Mouse (Mus musculus) liver, adult 2 months (tissue): ENCODE data around the gene Dnajc12. TPM values are rescaled to one million over a fixed set of nuclear protein-coding genes. Genes with fewer than 3 reads are reported as not detected.

Experiments used
- DNase-seq: peaks from one replicate; pipeline ENCODE4 v3.0.0-alpha.2; 2011; ENCODE audit warnings: low read depth, low spot score; ENCODE audit errors: extremely low read depth
- H3K27ac ChIP-seq: fragments of 200-500 bp; replicated peaks from 2 replicates; pipeline ENCODE4 v1.5.1; 2012; ENCODE audit warnings: low read depth, mild to moderate bottlenecking, control low read depth, inconsistent platforms, low read length; ENCODE audit not compliant: insufficient read depth
- H3K27me3 ChIP-seq: fragments of 200-500 bp; 2 replicates; pipeline ENCODE4 v1.6.1; 2012; ENCODE audit warnings: mild to moderate bottlenecking, moderate library complexity, low read length, inconsistent platforms; ENCODE audit not compliant: control insufficient read depth, insufficient read depth
- H3K36me3 ChIP-seq: fragments of 200-500 bp; 2 replicates; pipeline ENCODE4 v1.6.1; 2012; ENCODE audit warnings: low read length, inconsistent platforms; ENCODE audit not compliant: control insufficient read depth, insufficient read depth
- H3K4me1 ChIP-seq: fragments of 200-500 bp; 2 replicates; pipeline ENCODE4 v1.6.1; 2011; ENCODE audit warnings: low read length; ENCODE audit not compliant: control insufficient read depth, insufficient read depth
- H3K4me3 ChIP-seq: fragments of 200-500 bp; 2 replicates; pipeline ENCODE4 v1.5.1; 2011; ENCODE audit warnings: low read depth, mild to moderate bottlenecking, control low read depth, low read length, moderate library complexity; ENCODE audit not compliant: insufficient read depth
- H3K79me2 ChIP-seq: fragments of 200-500 bp; 2 replicates; pipeline ENCODE4 v1.6.1; 2012; ENCODE audit warnings: inconsistent platforms, mild to moderate bottlenecking, low read length, moderate library complexity; ENCODE audit not compliant: control insufficient read depth, insufficient read depth
- H3K9ac ChIP-seq: fragments of 200-500 bp; 2 replicates; pipeline ENCODE4 v1.6.1; 2012; ENCODE audit warnings: low read depth, mild to moderate bottlenecking, control low read depth, inconsistent platforms, low read length
- CTCF ChIP-seq: fragments of 200-500 bp; IDR thresholded peaks from 2 replicates; pipeline ENCODE4 v1.5.1; 2011; ENCODE audit warnings: low read depth, low read length, control low read depth
- POLR2A ChIP-seq: fragments of 200-500 bp; IDR thresholded peaks from 2 replicates; pipeline ENCODE4 v1.6.1; 2011; ENCODE audit warnings: low read length, control low read depth; ENCODE audit not compliant: insufficient read depth; ENCODE audit errors: extremely low read depth
- WGBS: fragments of 180-500 bp; shearing (Covaris S2); methylation state at CpG from one replicate; pipeline ENCODE4 v1.1.7; 2018; 5-methylcytosine and 5-hydroxymethylcytosine counted together
- polyA plus RNA-seq: library from polyadenylated mRNA; depleted of rRNA; stranded (reverse); fragments of >200 nt; gene quantifications from 2 replicates; pipeline ENCODE4 v1.2.3, GENCODE M21; 2012; rRNA removed
- total RNA-seq: library from RNA; depleted of rRNA; stranded (reverse); fragments of >200 nt; gene quantifications from 2 replicates; pipeline ENCODE4 v1.2.3, GENCODE M21; 2014; rRNA removed

Gene Dnajc12
- total RNA-seq (5.0 and 10.0 TPM in 2 replicates), polyA plus RNA-seq (2.7 and 3.2 TPM in 2 replicates)

- TF ChIP-seq CTCF (peak; percentile 68), POLR2A (peak; percentile 70; the same call in 1 of the 2 replicates)
- under 1% methylated on average over 28 of the region's 28 CpGs for whole genome bisulfite sequencing
- peak within 1 kb of the TSS; percentile 63 for H3K4me3 ChIP-seq
- no peaks in the 10 kb centered on the region for H3K27me3 ChIP-seq
- H3K4me1 ChIP-seq, result peaks cover 2% of the 10 kb centered on the region; the same call in 1 of the 2 replicates
- DNase-seq, result peak; percentile 96
- no peaks in the 10 kb centered on the region for H3K79me2 ChIP-seq
- H3K9ac ChIP-seq, result peak within 1 kb of the TSS; percentile 73
- H3K27ac ChIP-seq, result peak within 1 kb of the TSS; percentile 41
- no peaks in the 10 kb centered on the region for H3K36me3 ChIP-seq
Observed at GRCm38 (mm10) chr10:63382372-63383279, at the start of gene Dnajc12. Gene Dnajc12 (plus strand): TSS chr10:63382443.

GRCm38 (mm10) chr10:63336901-63337300 lies 45.3 kb upstream of the Dnajc12 start:
- H3K36me3 ChIP-seq, result peaks cover 27% of the 10 kb centered on the region
- 66% methylated on average over 13 of the region's 13 CpGs for WGBS
- no peak overlapping the region for H3K27ac ChIP-seq
- no peaks in the 10 kb centered on the region for H3K27me3 ChIP-seq
- H3K4me3 ChIP-seq, result no peak overlapping the region
- peaks cover 8% of the 10 kb centered on the region; the same call in 1 of the 2 replicates for H3K4me1 ChIP-seq
- peaks cover 13% of the 10 kb centered on the region; the same call in 1 of the 2 replicates for H3K79me2 ChIP-seq
- TF ChIP-seq CTCF (no peak), POLR2A (no peak)
- no peak overlapping the region for H3K9ac ChIP-seq
- DNase-seq, result peak; percentile 48

GRCm38 (mm10) chr10:63337326-63337725 lies 44.9 kb upstream of the Dnajc12 start:
- Histone ChIP-seq H3K27ac (no peak overlapping the region), H3K4me1 (peaks cover 8% of the 10 kb centered on the region; the same call in 1 of the 2 replicates), H3K79me2 (peaks cover 13% of the 10 kb centered on the region; the same call in 1 of the 2 replicates), H3K4me3 (peak overlapping the region; percentile 73; the same call in 1 of the 2 replicates), H3K9ac (0 out of 2 replicates have a peak overlapping the region, but pooled peaks have one; percentile 15), H3K27me3 (no peaks in the 10 kb centered on the region), H3K36me3 (peaks cover 25% of the 10 kb centered on the region)
- no peak for TF ChIP-seq POLR2A
- TF ChIP-seq CTCF, result no peak
- peak; percentile 22 for DNase-seq
- WGBS, result 31% methylated on average over 5 of the region's 5 CpGs

GRCm38 (mm10) chr10:63337951-63338836 lies 44.0 kb upstream of the Dnajc12 start:
- WGBS, result 9% methylated on average over 108 of the region's 113 CpGs
- peak; percentile 41 for DNase-seq
- peak overlapping the region; percentile 80 for H3K27ac ChIP-seq
- peaks cover 12% of the 10 kb centered on the region; the same call in 1 of the 2 replicates for H3K79me2 ChIP-seq
- peaks cover 8% of the 10 kb centered on the region; the same call in 1 of the 2 replicates for H3K4me1 ChIP-seq
- TF ChIP-seq POLR2A, result no peak
- TF ChIP-seq CTCF, result no peak
- H3K36me3 ChIP-seq, result peaks cover 17% of the 10 kb centered on the region
- no peaks in the 10 kb centered on the region for H3K27me3 ChIP-seq
- H3K4me3 ChIP-seq, result peak overlapping the region; percentile 73
- H3K9ac ChIP-seq, result peak overlapping the region; percentile 99

- Histone ChIP-seq H3K27me3 (no peaks in the 10 kb centered on the region), H3K4me1 (peaks cover 8% of the 10 kb centered on the region; the same call in 1 of the 2 replicates), H3K27ac (peak overlapping the region; percentile 80), H3K36me3 (peaks cover 9% of the 10 kb centered on the region), H3K9ac (peak overlapping the region; percentile 99), H3K79me2 (peaks cover 10% of the 10 kb centered on the region; the same call in 1 of the 2 replicates), H3K4me3 (peak overlapping the region; percentile 83)
- WGBS, result 4% methylated on average over 53 of the region's 74 CpGs
- DNase-seq, result peak; percentile 66
- TF ChIP-seq CTCF (no peak), POLR2A (peak; percentile 99)
Observed at GRCm38 (mm10) chr10:63338914-63339643, 43.2 kb upstream of the Dnajc12 start.
